ENCODE assay signal across 21 mouse cellular contexts in genomic region chr5:131512617-131513016, GRCm38 (mm10).
"Had no signal": no experiment of that assay in that cellular context is flagged by ENCODE, and none has a peak within 500 bp of the region (broad histone marks: within the 10 kb centered on the region; RNA-seq: fewer than 3 reads in every experiment).

No protein-coding gene starts in this region.

- H3K36me3 ChIP-seq: stomach, embryonic 15.5 days had no signal

- H3K4me3 ChIP-seq: limb, embryonic 12.5 days; limb, embryonic 15.5 days; myocyte; neural tube, embryonic 13.5 days; stomach, embryonic 15.5 days had no signal

- H3K9me3 ChIP-seq: limb, embryonic 15.5 days; neural tube, embryonic 13.5 days; stomach, embryonic 15.5 days had no signal

- H3K27me3 ChIP-seq: limb, embryonic 12.5 days; limb, embryonic 15.5 days; neural tube, embryonic 13.5 days; stomach, embryonic 15.5 days had no signal

- H3K27ac ChIP-seq: limb, embryonic 12.5 days; limb, embryonic 15.5 days; liver, embryonic 14.5 days; macrophage; neural tube, embryonic 13.5 days; stomach, embryonic 15.5 days had no signal

- ATAC-seq: intestine, embryonic 16.5 days; liver, postnatal 0 days; lung, postnatal 0 days had no signal

- DNase-seq: kidney, adult 18-20 months; kidney, adult 9 months; kidney, postnatal 14 days; left cerebral cortex, postnatal 4 days; liver, postnatal 0 days; lung, embryonic 14.5 days; retina, postnatal 1 day; right cerebral cortex, postnatal 25 days; spleen, adult 18-20 months; thymus, adult 18-20 months; thymus, postnatal 36 days had no signal

- H3K4me2 ChIP-seq: limb, embryonic 12.5 days; limb, embryonic 15.5 days; liver, embryonic 11.5 days; lung, embryonic 14.5 days; neural tube, embryonic 13.5 days; stomach, embryonic 15.5 days had no signal

- H3K9ac ChIP-seq: limb, embryonic 12.5 days; limb, embryonic 15.5 days; liver, embryonic 14.5 days; liver, postnatal 0 days; lung, embryonic 14.5 days; neural tube, embryonic 13.5 days; stomach, embryonic 15.5 days had no signal
